Mouse (Mus musculus) intestine, postnatal 0 days (tissue): ENCODE results near the gene Slc7a4. TPM values are rescaled to one million over a fixed set of nuclear protein-coding genes. Genes with fewer than 3 reads are reported as not detected.

Experiments used
- ATAC-seq: fragments of 200-750 bp; cut with Nextera tagmentation; 2 replicates; pipeline ENCODE4 v1.8.0; 2017; ENCODE audit warnings: mild to moderate bottlenecking, moderate TSS enrichment, moderate library complexity
- H3K27ac ChIP-seq: fragments of 300-500 bp; sonication (generic); 2 replicates; pipeline ENCODE4 v1.5.1; 2014; ENCODE audit warnings: mild to moderate bottlenecking, low read depth, low read length, moderate library complexity
- H3K27me3 ChIP-seq: fragments of 300-500 bp; sonication (generic); replicated peaks from 2 replicates; pipeline ENCODE4 v1.6.1; 2014; ENCODE audit warnings: low read length, mixed read lengths; ENCODE audit not compliant: control insufficient read depth, insufficient read depth
- H3K36me3 ChIP-seq: fragments of 300-500 bp; sonication (generic); 2 replicates; pipeline ENCODE4 v1.6.1; 2014; ENCODE audit warnings: mild to moderate bottlenecking, moderate library complexity; ENCODE audit not compliant: control insufficient read depth, insufficient read depth
- H3K4me1 ChIP-seq: fragments of 300-500 bp; sonication (generic); replicated peaks from 2 replicates; pipeline ENCODE4 v1.6.1; 2014; ENCODE audit warnings: antibody characterized with exemption, low read length, mixed read lengths; ENCODE audit not compliant: control insufficient read depth, insufficient read depth
- H3K4me2 ChIP-seq: fragments of 300-500 bp; sonication (generic); replicated peaks from 2 replicates; pipeline ENCODE4 v1.6.1; 2014; ENCODE audit warnings: low read depth, mild to moderate bottlenecking, moderate library complexity
- H3K4me3 ChIP-seq: fragments of 300-500 bp; sonication (generic); 2 replicates; pipeline ENCODE4 v1.5.1; 2014; ENCODE audit warnings: low read depth, low read length
- H3K9ac ChIP-seq: fragments of 300-500 bp; sonication (generic); 2 replicates; pipeline ENCODE4 v1.6.1; 2014; ENCODE audit warnings: mild to moderate bottlenecking, low read depth, low read length
- H3K9me3 ChIP-seq: fragments of 300-500 bp; sonication (generic); 2 replicates; pipeline ENCODE4 v1.6.1; 2016; ENCODE audit warnings: mixed run types; ENCODE audit not compliant: control insufficient read depth
- CTCF ChIP-seq: sonication (generic); IDR thresholded peaks from 2 replicates; pipeline ENCODE4 v1.5.1; 2016; ENCODE audit warnings: low read depth, mild to moderate bottlenecking, control low read depth, antibody characterized with exemption, moderate library complexity
- WGBS: fragments of 180-500 bp; shearing (Covaris S2); extraction: QIAGEN DNeasy Blood & Tissue Kit; methylation state at CpG from one replicate; pipeline ENCODE4 v1.1.7; 2014; 5-methylcytosine and 5-hydroxymethylcytosine counted together
- polyA plus RNA-seq: library from polyadenylated mRNA; unstranded; fragments of >200 nt; fragmentation: Nextera tagmentation; extraction: Ambion mirVana; gene quantifications from 2 replicates; pipeline ENCODE4 v1.2.1, GENCODE M21; 2015

Slc7a4 gene
- polyA plus RNA-seq, 1 experiment from 2014 or later = 28.3 TPM

DNA sequence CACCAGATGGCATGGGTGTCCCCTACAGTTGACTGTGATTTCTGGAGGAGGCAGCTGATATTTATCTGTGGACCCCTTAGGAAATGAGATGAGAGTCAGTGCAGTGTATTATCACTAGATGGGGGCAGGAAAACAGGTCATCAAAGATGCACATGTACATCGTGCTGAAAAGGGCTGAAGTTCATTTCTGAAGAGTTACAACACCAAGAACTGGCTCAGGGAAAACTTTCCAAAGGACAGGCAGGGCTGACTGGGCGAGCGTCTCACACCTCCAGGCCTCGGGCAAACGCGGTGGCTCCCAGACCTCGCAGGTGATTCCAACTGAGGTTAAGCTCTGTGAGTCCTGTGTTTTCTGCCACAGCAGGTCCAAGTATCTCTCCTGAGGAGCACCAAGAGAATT is 30.2 kb downstream of the Slc7a4 start:
- H3K4me1 ChIP-seq = no peaks in the 10 kb centered on the region
- H3K4me3 ChIP-seq = no peak overlapping the region
- H3K27ac ChIP-seq = no peak overlapping the region
- no peaks in the 10 kb centered on the region for H3K9me3 ChIP-seq
- 73% methylated on average over 7 of the region's 7 CpGs for WGBS
- no peak for ATAC-seq
- no peak overlapping the region for H3K9ac ChIP-seq
- TF ChIP-seq CTCF = no peak
- H3K4me2 ChIP-seq = no peak overlapping the region
- H3K27me3 ChIP-seq = no peaks in the 10 kb centered on the region
- no peaks in the 10 kb centered on the region for H3K36me3 ChIP-seq

DNA sequence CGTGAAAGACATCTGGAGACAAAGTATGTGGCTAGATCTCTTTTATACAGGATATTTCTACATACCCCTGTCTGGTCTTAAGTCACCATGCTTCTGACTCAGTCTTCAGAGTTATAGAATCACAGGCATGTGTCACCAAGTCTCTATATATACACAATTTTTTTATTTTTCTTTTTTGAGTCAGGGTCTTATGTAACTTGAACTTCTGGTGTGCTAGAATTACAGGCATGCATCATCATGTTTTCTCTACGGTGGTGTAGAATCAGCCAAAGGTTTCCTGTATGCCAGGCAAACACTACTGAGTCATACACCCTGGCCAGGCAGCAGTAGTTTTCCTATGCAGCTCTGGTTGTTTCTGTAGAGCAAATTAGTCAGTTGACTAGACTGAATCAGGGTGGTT is 40.4 kb downstream of the Slc7a4 start:
- no peak overlapping the region for H3K9ac ChIP-seq
- H3K4me2 ChIP-seq = no peak overlapping the region
- no peak for ATAC-seq
- TF ChIP-seq CTCF = no peak
- no peak overlapping the region for H3K4me3 ChIP-seq
- no peaks in the 10 kb centered on the region; the same call in 1 of the 2 replicates for H3K27me3 ChIP-seq
- 66% methylated on average over 2 of the region's 2 CpGs for WGBS
- no peaks in the 10 kb centered on the region for H3K36me3 ChIP-seq
- H3K4me1 ChIP-seq = no peaks in the 10 kb centered on the region
- no peak overlapping the region for H3K27ac ChIP-seq
- no peaks in the 10 kb centered on the region for H3K9me3 ChIP-seq

DNA sequence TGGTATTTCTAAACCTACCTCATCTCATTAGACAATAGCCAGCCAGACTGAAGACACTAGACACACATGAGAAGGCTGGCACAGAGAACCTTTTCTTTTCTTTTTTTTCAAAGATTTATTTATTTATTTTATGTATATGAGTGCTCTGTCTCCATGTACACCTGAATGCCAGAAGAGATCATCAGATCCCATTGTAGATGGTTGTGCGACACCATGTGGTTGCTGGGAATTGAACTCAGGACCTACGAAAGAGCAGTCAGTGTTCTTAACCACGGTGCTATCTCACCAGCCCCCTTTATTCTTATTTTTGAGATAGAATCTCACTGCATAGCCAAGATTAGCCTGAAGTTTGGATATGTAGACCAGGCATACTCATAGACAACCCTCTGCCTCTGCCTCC is 46.4 kb downstream of the Slc7a4 start:
- WGBS = 94% methylated on average over 3 of the region's 3 CpGs
- H3K4me3 ChIP-seq = no peak overlapping the region
- H3K4me2 ChIP-seq = no peak overlapping the region
- H3K9me3 ChIP-seq = no peaks in the 10 kb centered on the region
- no peaks in the 10 kb centered on the region; the same call in 1 of the 2 replicates for H3K27me3 ChIP-seq
- no peak overlapping the region for H3K27ac ChIP-seq
- peaks cover 2% of the 10 kb centered on the region for H3K4me1 ChIP-seq
- TF ChIP-seq CTCF = no peak
- H3K36me3 ChIP-seq = no peaks in the 10 kb centered on the region
- no peak overlapping the region for H3K9ac ChIP-seq
- no peak for ATAC-seq

DNA sequence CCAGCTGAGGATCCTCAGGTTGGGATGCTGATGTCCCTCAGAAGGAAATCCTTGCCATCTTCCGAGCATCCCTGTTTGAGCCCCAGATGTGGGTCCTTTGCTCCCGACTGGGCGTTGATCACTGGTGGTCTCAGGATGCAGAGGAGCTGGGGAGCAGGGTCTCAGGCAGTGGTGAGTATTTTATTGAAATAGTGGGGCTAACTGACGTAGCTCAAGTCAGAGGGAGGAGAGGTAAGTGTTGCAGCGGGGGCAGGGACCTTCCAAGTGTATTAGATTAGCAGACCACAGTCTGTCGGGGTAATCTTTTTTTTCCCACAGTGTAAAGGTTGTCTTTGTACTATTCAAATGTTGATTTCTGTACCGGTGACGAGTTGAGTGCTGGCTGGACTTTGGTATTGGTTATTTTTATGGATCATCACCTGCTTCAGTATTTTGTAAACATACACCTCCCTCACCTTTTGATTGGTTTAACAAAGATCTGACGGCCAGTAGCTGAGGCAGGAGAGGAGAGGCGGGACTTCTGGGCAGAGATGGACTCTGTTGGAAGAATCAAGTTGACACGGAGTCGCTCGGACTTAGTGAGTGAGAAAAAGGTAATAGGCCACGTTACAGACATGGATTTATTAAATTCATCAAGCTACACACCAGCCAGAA is 50.2 kb downstream of the Slc7a4 start:
- no peak for TF ChIP-seq CTCF
- peaks cover 13% of the 10 kb centered on the region; the same call in 1 of the 2 replicates for H3K36me3 ChIP-seq
- H3K9ac ChIP-seq = no peak overlapping the region
- peak; percentile 40 for ATAC-seq
- no peaks in the 10 kb centered on the region for H3K9me3 ChIP-seq
- WGBS = 54% methylated on average over 14 of the region's 14 CpGs
- H3K4me1 ChIP-seq = peaks cover 5% of the 10 kb centered on the region
- no peak overlapping the region for H3K4me3 ChIP-seq
- no peaks in the 10 kb centered on the region for H3K27me3 ChIP-seq
- H3K27ac ChIP-seq = peak overlapping the region; percentile 23
- H3K4me2 ChIP-seq = no peak overlapping the region

DNA sequence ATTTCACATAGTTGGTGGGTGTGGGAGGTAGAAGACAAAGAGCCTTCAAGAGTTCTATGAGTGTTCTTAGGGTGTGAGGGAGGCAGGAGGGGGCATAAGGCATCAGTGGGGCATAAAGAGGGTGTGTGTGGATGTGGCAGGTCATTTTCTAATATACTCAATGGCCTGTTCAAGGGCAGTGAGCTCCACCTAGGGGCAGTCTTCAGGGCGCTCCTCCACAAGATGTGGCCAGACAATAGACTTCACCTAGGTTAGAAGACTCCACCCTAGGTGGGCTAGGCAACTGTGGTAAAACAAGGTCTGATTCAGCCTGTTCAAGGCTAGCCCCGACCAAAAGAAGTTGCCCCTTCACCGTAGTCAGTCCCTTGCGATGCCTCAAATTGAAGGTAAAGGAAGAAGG is 50.7 kb downstream of the Slc7a4 start:
- WGBS = 55% methylated on average over 4 of the region's 4 CpGs
- Histone ChIP-seq H3K36me3 (peaks cover 18% of the 10 kb centered on the region; the same call in 1 of the 2 replicates), H3K4me1 (peaks cover 5% of the 10 kb centered on the region), H3K4me3 (no peak overlapping the region), H3K27me3 (no peaks in the 10 kb centered on the region), H3K27ac (peak overlapping the region; percentile 23), H3K9me3 (no peaks in the 10 kb centered on the region), H3K4me2 (no peak overlapping the region), H3K9ac (no peak overlapping the region)
- no peak for ATAC-seq
- TF ChIP-seq CTCF = peak; percentile 77

DNA sequence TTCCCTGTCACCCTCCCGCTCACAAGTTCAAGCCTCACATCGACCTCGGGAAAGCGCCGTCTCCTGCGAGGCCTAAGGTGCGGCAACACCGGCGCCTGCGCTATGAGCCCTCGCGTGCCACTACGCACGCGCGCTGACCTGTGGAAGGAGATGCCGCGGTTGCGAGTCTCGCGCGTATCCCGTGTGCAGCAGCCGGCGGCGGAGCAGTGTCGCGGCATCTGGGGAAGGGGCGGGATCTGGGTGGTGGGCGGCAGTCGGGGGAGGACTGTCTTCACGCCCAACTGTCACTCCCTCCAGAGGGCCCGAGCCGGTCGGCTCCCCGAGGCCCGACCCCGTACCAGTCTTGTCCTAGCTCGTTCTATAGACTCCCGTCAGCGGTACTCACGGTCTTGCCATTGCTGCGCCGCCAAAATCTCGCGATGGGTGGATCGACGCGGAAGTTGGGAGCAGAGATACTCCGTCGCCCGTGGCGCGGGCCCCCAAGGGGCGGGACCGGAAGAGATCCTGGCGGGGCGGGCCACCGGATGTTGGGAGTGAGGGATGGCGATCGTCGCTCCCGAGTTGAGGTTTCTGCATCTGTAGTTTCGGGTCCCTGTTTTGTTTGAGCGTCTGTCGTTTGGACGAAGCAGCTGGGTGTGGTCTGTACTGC is 52.2 kb downstream of the Slc7a4 start, which contains the start of gene Thap7:
Gene Thap7, minus strand, starts transcription at position 497 of the 649 bp plus-strand sequence.
- Histone ChIP-seq H3K27me3 (no peaks in the 10 kb centered on the region), H3K4me1 (peaks cover 5% of the 10 kb centered on the region), H3K36me3 (peaks cover 27% of the 10 kb centered on the region), H3K4me2 (peak within 1 kb of the TSS; percentile 80), H3K9ac (peak within 1 kb of the TSS; percentile 80), H3K4me3 (peak within 1 kb of the TSS; percentile 63), H3K27ac (peak within 1 kb of the TSS; percentile 99), H3K9me3 (no peaks in the 10 kb centered on the region)
- no peak for TF ChIP-seq CTCF
- peak; percentile 91 for ATAC-seq
- WGBS = under 1% methylated on average over 66 of the region's 67 CpGs
